Comparison of ENCODE assay signal across 11 mouse cellular contexts in genomic region chr15:27063971-27064370, GRCm38 (mm10).
DNase-seq lines count a peak whose midpoint lies in the region; ATAC-seq lines count a peak whose summit lies in the region.
"Had no signal": no experiment of that assay in that cellular context is flagged by ENCODE, and none has a peak within 500 bp of the region (broad histone marks: within the 10 kb centered on the region; RNA-seq: fewer than 3 reads in every experiment).

No protein-coding gene starts in this region.

- no peaks in the 10 kb centered on the region for H3K27me3 ChIP-seq in midbrain, embryonic 14.5 days (ENCODE audit: control insufficient read depth, insufficient read depth, low read length)
- H3K27me3 ChIP-seq in midbrain, embryonic 10.5 days (ENCODE audit: low read depth, poor library complexity, severe bottlenecking), result no peaks in the 10 kb centered on the region
- H3K27me3 ChIP-seq: kidney, embryonic 15.5 days; limb, embryonic 13.5 days; lung, embryonic 15.5 days had no signal

- WGBS in midbrain, embryonic 14.5 days, result 82% methylated on average over 4 of the region's 4 CpGs
- WGBS in midbrain, embryonic 10.5 days, result 86% methylated on average over 4 of the region's 4 CpGs

- no peak overlapping the region for H3K27ac ChIP-seq in midbrain, embryonic 14.5 days (replicated peaks; ENCODE audit: low read depth, low read length)
- H3K27ac ChIP-seq in midbrain, embryonic 10.5 days (replicated peaks), result no peak overlapping the region
- H3K27ac ChIP-seq: kidney, embryonic 15.5 days; limb, embryonic 13.5 days; lung, embryonic 15.5 days had no signal

- H3K36me3 ChIP-seq in midbrain, embryonic 14.5 days (ENCODE audit: control insufficient read depth, insufficient read depth, low read length), result no peaks in the 10 kb centered on the region
- H3K36me3 ChIP-seq in midbrain, embryonic 10.5 days, result no peaks in the 10 kb centered on the region
- H3K36me3 ChIP-seq: kidney, embryonic 15.5 days; limb, embryonic 13.5 days; lung, embryonic 15.5 days had no signal

- H3K4me1 ChIP-seq in midbrain, embryonic 14.5 days (ENCODE audit: control insufficient read depth, insufficient read depth, low read length), result 0 out of 2 replicates have a peak, but pooled peaks cover 4% of the 10 kb centered on the region
- no peaks in the 10 kb centered on the region for H3K4me1 ChIP-seq in midbrain, embryonic 10.5 days
- H3K4me1 ChIP-seq: kidney, embryonic 15.5 days; lung, embryonic 15.5 days had no signal

- no peaks in the 10 kb centered on the region for H3K9me3 ChIP-seq in midbrain, embryonic 14.5 days (ENCODE audit: control insufficient read depth, low read length)
- no peaks in the 10 kb centered on the region for H3K9me3 ChIP-seq in midbrain, embryonic 10.5 days (replicated peaks)
- H3K9me3 ChIP-seq: kidney, embryonic 15.5 days; limb, embryonic 13.5 days; lung, embryonic 15.5 days had no signal

- peak; percentile 55; the same call in 1 of the 2 replicates for ATAC-seq in midbrain, embryonic 14.5 days (ENCODE audit: low FRiP score, low TSS enrichment)

- DNase-seq in midbrain, embryonic 14.5 days, result peak; percentile 78
- no peak for DNase-seq in midbrain, embryonic 10.5 days (ENCODE audit: low spot score)
- peak; percentile 6 for DNase-seq in cerebellum, adult 11 months
- peak; percentile 96 to 97 for DNase-seq in cerebellum, postnatal 10 days
- DNase-seq in layer of hippocampus, adult 9-11 months, result peak; percentile 57
- DNase-seq in adrenal gland, adult 8-10 months, result no peak
- no peak for DNase-seq in gastrocnemius, adult 8-10 months (ENCODE audit: low spot score in 2 of 2)
- DNase-seq: heart, postnatal 14 days had no signal

- no peak overlapping the region for H3K4me2 ChIP-seq in midbrain, embryonic 14.5 days (ENCODE audit: low read length)
- H3K4me2 ChIP-seq: kidney, embryonic 15.5 days; limb, embryonic 13.5 days; lung, embryonic 15.5 days had no signal

- no peak overlapping the region for H3K9ac ChIP-seq in midbrain, embryonic 14.5 days (replicated peaks; ENCODE audit: low read length)
- H3K9ac ChIP-seq: kidney, embryonic 15.5 days; limb, embryonic 13.5 days; lung, embryonic 15.5 days had no signal

- H3K4me3 ChIP-seq in midbrain, embryonic 14.5 days (replicated peaks; ENCODE audit: low read depth, low read length), result no peak overlapping the region
- H3K4me3 ChIP-seq in midbrain, embryonic 10.5 days, result no peak overlapping the region
- H3K4me3 ChIP-seq: kidney, embryonic 15.5 days; limb, embryonic 13.5 days; lung, embryonic 15.5 days had no signal

Comparison
In these comparisons a context has a peak if more than half of its experiments do, and no peak if none do; other contexts are left out.
1. DNase-seq: peak in midbrain, embryonic 14.5 days (single experiment), cerebellum, adult 11 months (single experiment), cerebellum, postnatal 10 days (2 of 2) and layer of hippocampus, adult 9-11 months (single experiment); none in midbrain, embryonic 10.5 days (single experiment), adrenal gland, adult 8-10 months (single experiment) and gastrocnemius, adult 8-10 months (0 of 2).